Mouse (Mus musculus): Measurements from ENCODE around the gene Des. TPM values are rescaled to one million over a fixed set of nuclear protein-coding genes. Genes with fewer than 3 reads are reported as not detected.

Des gene
- total RNA-seq (2022) = 1 to 10 TPM in 3 of 4 experiments, under 1 TPM in 1; 0.60 to 1.9 (median 1.5) TPM

DNA sequence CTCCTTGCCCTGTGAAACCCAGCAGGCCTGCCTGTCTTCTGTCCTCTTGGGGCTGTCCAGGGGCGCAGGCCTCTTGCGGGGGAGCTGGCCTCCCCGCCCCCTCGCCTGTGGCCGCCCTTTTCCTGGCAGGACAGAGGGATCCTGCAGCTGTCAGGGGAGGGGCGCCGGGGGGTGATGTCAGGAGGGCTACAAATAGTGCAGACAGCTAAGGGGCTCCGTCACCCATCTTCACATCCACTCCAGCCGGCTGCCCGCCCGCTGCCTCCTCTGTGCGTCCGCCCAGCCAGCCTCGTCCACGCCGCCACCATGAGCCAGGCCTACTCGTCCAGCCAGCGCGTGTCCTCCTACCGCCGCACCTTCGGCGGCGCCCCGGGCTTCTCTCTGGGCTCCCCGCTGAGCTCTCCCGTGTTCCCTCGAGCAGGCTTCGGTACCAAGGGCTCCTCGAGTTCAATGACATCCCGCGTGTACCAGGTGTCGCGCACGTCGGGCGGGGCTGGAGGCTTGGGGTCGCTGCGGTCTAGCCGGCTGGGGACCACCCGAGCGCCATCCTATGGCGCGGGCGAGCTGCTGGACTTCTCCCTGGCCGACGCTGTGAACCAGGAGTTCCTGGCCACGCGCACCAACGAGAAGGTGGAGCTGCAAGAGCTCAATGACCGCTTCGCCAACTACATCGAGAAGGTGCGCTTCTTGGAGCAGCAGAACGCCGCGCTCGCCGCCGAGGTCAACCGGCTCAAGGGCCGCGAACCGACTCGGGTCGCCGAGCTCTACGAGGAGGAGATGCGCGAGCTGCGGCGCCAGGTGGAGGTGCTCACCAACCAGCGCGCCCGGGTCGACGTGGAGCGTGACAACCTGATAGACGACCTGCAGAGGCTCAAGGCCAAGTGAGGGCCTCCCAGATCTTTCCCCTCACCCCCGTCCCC lies at the start of gene Des:
Gene Des, plus strand, starts transcription at position 218 of the 920 bp plus-strand sequence.
- DNase-seq (ENCODE audit: low spot score in 2 of 2) = no peak

DNA sequence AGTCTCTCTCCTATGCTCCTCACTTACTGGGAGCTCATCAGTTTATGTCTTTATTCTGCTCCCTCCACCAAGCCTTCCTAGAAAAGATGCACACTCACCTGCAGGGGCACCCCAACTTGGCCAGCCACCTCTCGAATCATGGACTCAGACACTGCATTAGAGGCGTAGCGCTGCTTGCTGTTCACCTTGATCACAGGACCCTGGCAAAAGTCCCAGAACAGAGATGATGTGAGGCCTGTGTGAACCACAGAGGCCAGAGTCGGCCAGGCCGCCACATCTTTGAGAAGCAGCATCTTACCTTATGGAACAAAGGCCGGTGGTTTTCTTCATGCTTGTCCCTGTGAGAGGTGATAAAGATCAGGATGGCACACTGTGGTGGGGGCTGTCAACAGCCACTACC lies 48.4 kb upstream of the Des start:
- no peak for DNase-seq (ENCODE audit: low spot score in 2 of 2)

DNA sequence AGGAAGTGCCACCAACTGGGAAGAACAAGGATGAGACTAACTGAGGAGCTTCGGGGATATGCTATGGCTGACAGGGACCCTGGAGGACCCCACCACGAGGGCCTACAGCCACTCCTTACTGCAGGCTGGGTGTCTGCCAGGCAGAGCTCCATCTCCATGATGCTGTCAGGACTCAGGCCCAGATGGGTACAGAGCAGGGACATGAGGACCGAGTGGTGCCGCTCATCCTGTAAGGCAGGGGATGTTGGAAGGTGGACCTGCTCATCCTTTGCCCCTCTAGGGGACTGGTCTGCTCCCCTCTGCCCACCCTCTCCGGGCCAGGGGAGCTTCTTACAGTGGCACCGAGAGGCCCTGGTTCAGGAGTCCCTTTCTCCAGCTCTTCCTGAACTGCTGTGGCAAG lies 45.1 kb upstream of the Des start:
- DNase-seq (ENCODE audit: low spot score in 2 of 2) = no peak

DNA sequence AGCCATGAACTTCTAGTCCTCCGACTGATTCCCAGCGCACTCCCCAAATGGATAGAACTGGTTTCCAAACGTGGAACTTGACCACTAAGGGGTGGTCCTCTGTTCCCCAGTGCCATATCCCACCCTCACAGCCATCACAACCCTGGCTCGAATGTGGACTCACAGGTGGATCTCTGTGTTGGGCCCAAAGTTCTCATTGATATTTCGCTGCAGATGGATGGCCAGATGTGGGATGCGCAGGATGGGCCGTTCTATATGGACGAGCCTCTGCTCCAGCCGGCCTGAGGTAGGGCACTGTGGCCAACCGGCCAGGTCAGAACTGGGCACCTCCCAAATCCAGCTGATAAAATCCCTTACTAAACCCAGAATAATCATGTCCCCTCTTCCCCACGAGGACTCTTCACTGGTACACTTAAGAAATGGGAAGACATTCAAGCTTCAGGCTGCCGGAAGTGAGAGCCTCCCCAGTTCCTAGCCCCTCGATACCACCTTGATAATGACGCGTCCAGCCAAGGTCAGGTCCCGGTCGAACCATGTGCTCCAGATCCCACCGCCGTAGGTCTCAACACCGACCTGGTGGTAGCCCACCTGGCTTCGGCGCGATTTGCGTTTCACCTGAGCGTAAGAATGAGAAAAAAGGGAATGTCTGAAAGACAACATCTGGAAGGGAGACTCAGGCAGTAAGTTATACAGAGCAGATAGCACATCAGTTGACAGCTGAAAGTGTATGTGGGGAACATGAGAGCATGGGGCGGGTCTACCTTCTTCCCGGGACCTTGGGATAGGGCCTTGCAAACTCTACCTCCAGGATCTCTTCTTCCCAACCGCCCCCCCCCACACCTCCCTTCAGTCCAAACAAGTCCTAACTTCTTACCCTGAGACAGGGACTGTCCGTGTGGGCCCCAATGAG lies 44.4 kb upstream of the Des start:
- DNase-seq (ENCODE audit: low spot score in 2 of 2) = peak in 1 of 2 experiments; percentile 37

DNA sequence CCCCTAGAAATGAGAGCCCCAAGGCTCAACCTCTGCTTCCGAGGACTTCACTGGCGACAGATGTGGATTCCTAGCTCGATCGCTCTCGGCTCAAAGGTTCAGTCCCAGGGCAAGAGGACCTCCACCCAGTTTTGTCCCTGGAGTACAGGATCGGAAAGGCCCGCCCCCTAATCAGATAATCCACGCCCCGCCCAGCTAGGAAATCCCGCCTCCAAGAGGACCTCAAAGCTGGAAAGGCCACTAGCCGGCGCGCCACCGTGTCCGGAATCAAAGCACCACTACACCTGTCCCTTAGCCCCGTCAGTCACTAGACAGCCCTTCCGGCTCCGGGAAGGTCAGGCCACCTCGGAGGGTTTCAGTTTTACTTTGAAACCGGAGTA lies 43.3 kb upstream of the Des start:
- DNase-seq (ENCODE audit: low spot score in 2 of 2) = peak; percentile 71 to 77

DNA sequence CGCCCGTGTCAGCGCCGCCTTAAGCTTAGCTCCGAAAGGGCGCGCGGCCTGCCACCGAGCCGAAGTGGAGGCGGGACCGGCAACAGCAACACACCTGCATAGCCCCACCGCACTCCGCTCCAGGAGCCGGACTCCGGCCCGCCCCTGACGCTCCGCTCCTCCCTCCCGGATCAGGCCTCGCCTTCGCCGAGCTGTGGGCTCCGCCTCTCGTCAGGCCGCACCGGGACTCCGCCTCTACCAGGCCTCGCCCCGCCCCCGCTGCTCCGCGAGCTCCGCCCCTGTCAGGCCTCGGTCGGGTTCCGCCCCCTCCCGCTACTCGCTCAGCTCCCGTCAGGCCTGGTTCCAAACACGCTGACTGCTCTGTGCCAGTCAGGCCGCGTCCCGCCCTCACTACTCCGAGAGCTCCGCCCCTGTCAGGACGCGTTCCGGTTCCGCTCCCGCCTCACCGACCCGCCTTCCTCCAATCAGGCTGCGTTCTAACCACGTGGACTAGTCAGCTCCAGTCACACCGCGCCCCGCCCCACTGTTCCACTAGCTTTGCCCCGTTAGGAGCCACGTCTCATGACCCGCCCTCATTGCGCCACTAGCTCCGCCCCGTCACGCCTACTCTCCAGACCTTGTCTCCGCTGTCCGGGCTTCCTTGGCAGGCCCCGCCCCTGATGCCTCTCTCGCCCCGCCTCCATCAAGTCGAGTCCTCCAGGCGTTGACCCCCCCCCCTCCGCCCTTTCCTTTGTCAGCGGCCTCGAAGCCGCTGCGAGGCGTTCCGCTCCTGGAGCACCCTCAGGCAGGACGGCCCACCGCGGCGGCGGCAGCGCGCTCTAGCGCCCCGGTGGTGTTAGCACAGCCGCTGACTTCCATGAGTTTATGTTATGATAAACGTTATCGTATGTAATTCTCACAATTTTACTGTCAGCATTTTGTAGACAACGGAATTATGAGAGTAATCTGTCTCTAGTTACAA lies 42.6 kb upstream of the Des start, which contains the start of gene Dnpep:
Gene Dnpep, minus strand, starts transcription at position 750 of the 961 bp plus-strand sequence.
- DNase-seq (ENCODE audit: low spot score in 2 of 2) = peak; percentile 100

DNA sequence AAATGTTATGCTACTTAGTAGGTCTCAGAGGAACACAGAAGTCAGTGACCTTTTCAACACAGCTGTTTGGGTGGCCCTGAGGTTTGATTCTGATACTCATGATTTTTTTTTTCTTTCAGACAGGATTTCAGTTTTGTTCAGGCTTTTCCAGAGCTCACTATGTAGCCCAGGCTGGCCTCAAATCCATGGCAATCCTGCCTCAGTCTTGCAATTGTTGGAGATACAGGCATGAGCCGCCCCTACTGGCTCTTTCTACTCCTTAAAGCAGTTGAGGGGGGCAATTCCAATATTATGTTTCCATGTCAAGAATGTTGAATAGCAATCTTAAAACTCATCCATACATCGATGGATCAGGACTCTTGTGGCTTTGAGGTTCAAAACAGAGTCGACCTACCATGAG lies 41.8 kb upstream of the Des start:
- DNase-seq (ENCODE audit: low spot score in 2 of 2) = no peak

DNA sequence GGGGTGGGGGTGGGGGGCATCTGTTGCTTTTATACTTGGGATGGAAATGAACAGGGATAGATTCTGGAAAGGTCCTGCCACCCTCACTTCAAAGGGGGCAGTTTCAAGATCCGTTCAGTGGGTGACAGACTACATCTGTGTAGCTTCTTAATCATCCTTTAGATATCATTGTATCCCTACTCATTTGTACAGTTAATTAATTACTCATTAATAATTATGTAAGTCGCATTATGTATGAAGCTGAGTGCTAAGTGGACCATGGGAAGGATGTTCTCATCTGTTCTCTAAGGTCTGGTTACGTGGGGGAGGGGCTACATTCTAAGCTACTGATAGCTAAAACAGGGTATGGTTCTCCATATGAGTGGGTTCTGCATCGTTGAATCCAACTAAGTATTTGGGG lies 41.4 kb upstream of the Des start:
- DNase-seq (ENCODE audit: low spot score in 2 of 2) = no peak

DNA sequence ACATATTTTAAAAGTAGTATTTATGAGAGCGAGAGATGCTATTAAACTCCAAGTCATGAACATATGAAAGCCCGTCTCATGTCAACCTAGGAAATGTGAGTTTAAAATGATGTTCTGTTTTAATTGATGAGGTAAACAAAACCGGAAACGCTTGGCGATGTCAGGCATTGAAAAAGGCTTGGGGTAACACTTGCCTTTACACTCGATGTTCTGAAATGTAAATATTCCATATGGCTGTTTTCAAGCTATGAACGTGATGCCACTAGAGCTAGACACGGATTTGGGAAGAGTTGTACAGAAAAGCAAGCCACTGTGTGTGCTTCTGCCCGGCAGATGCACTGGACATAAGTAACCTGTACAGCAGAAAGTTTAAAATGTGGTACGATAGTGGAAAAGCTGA lies 41.0 kb upstream of the Des start:
- no peak for DNase-seq (ENCODE audit: low spot score in 2 of 2)

DNA sequence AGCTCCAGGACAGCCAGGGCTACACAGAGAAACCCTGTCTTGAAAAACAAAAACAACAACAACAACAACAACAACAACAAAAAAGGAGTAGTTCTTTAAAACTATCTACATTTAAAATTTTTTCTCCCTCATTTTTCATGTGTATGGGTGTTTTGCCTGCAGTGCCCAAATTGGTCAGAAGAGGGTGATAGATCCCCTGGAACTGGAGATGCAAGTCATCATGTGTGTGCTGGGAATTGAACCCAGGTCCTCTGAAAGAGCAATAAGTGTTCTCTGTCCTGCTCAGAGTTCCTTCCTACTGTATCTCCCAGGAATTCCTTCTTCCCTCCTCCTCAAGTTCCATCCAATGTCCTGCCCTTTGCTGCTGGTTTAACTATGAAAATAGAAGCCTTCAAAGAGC lies 32.7 kb upstream of the Des start:
- DNase-seq (ENCODE audit: low spot score in 2 of 2) = no peak

DNA sequence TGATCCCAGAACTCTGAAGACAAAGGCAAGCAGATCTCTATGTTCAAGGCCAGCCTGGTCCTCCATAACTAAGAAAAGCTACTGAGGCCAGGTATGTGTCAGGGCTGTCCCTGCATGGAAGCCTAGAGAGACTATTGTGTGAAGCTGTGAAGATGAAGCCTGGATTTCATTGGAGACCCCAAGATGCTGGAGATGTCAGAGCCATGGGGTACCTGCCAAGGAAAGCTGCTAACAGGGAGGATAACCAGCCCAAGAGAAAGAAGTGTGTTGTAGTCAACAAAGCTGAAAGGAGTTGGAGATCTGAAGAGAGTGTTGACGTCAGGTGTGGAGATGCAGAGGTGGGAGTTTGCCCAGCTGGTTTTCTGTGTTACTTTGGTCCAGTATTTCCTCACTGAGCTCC lies 28.9 kb upstream of the Des start:
- DNase-seq (ENCODE audit: low spot score in 2 of 2) = no peak

DNA sequence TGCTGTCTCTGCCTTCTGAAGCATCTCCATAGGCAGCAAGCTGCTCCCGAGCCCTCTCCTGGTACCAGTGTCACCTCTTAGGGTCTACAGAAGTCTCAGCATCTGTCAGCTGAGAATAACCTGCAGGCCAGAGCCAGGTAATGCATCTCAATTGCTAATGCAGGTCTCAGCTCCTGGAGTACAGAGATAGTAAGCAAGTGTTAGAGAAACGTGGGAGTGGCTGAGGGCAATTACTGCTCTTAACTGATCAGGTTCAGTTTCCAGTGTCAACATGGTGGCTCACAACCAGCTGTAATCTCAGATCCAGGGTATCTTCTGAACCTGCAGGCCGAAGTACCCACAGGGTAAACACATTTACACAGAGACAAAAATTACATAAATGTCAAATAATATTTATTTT lies 23.7 kb upstream of the Des start:
- DNase-seq (ENCODE audit: low spot score in 2 of 2) = no peak

DNA sequence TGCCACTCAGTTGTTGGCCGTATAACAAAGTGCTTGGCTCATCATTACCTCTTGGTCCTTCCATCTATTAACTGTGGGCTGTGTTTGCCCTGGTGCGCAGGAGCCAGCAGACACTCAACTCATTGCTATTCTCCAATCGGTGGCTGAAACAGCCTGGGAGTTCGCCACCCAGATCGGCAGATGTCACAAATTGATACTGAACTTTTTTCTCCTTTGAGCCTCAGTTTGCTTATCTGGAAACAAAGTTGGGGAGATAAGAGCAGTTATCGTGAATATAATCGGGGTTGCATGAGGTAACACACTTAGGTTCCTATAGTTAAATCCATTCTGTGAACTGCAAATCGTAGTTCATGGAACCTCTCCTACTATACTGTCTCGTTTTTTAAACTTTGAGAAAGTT lies 23.0 kb upstream of the Des start:
- no peak for DNase-seq (ENCODE audit: low spot score in 2 of 2)

DNA sequence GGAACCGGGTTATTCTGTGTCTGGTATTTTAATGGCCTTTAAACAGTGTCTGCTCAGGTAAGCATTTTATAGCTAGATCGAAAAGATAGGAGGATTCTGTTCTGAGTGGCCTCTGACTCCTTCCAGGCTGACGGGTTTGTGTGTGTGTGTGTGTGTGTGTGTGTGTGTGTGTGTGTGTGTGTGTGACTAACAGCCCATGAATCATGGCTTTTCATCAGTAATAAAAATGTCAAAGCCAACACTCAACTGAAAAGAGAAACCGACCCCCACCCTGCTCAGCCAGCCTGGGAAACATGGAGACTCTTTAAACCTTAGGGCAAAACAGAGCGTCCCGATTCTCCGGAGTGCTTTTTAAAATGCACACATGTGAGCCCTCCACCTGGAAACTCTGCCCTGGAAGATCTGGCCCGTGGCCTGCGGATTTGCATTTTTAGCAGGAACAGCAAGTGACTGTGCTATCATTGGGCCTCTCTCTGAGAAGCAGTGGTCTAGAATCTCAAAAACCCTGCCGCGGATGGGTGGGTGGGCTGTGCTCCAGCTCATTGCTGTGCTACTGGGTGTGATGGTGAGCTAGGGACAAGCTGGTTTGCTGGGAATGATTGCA lies 21.9 kb upstream of the Des start:
- DNase-seq (ENCODE audit: low spot score in 2 of 2) = no peak

DNA sequence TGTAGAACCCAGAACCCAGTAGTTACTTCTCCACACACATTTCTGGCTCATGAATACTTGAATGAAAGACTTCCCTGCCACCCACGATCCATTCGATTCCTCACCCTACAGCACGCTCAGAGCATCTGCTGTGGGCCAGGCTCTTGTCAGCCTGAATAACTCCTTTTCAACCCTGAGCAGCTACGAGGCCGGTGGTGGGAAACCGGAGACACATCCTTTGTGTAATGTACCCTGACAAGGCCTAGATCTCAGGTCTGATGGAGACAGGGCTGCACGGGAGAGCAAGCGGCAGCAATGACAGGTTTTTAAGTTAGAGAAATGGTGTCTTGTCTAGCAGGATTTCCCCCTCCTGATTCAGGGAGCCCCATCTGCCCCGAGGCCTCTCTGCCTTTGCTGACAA lies 20.8 kb upstream of the Des start:
- peak in 1 of 2 experiments; percentile 45 for DNase-seq (ENCODE audit: low spot score in 2 of 2)

DNA sequence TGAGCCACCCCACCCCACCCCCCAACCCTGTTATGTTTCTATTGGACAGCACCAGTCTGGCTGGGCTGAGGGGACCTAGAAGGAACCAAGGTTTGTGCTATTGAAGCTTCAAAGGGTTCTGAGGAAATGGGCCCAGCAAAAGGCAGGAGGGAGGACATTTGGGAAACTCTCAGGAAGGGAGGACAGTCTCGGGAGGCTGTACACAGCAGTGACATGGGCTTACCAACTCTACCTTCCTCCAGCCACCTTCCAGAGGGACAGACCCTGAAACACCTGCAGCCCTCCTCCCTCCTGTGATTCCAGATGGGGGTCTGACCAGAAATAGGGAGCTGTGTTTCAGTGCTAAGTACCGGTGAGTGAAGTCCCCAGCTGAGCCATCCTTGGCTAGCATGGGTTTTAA lies 19.6 kb upstream of the Des start:
- DNase-seq (ENCODE audit: low spot score in 2 of 2) = no peak

DNA sequence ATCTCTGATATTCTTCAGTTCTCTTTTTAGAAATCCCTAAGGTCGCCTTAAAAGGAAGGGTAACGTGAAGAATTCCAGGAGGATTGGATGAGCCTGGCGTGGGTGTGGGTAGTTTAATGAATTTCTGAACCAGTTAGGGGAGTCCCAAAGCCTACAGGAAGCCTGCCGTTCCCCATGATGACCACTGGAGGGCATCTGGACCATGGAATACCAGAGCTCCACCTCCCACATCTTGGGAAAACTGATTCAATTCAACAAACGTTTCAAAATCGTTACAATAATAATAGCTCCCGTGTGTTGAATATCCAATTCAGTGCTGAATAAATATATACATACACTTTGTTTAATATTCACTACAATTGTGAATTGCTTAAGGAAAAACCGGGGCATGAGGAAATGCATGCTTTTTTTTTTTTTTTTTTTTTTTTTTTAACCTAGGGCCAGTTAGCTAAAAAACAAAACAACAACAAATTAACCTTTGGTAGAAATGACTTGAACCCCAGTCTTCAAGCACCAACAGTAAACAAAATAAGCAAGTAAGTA lies 17.2 kb upstream of the Des start:
- peak; percentile 72 for DNase-seq (ENCODE audit: low spot score in 2 of 2)

DNA sequence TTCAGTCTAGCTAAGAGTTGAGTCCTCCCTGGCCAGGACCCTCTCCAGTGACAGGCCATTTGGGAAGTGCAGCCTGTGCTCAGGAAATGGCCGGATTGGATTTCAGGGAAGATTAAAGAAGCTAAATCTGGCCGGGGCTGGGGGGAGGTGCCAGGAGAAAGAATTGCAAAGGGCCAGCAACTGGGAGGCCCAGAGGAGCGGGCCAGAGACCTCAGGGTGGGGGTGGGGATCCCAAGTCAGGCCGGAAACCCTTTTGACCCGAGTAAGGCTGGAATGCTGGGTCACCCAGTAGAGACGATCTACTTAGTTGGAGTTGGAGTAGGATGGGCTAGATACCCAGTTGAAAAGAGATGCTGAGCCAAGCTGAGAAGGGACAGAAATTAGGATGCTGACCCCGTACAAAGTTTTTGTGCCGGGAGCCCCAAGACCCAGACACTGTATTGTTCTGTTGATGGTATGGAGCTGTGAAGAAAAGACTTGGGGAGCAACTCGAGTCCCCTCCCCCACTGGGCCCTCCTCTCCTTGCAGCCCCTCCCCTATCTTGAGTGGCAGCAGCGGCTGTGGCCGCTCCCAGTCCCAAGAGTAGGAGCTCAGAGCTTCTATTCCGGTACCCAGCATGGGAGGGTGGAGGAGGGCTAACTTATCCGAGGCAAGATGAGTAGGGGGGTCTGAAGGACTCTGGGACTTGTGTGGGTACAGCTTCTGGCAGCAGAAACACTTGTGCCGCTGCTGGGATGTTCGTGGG lies 15.7 kb upstream of the Des start:
- no peak for DNase-seq (ENCODE audit: low spot score in 2 of 2)

DNA sequence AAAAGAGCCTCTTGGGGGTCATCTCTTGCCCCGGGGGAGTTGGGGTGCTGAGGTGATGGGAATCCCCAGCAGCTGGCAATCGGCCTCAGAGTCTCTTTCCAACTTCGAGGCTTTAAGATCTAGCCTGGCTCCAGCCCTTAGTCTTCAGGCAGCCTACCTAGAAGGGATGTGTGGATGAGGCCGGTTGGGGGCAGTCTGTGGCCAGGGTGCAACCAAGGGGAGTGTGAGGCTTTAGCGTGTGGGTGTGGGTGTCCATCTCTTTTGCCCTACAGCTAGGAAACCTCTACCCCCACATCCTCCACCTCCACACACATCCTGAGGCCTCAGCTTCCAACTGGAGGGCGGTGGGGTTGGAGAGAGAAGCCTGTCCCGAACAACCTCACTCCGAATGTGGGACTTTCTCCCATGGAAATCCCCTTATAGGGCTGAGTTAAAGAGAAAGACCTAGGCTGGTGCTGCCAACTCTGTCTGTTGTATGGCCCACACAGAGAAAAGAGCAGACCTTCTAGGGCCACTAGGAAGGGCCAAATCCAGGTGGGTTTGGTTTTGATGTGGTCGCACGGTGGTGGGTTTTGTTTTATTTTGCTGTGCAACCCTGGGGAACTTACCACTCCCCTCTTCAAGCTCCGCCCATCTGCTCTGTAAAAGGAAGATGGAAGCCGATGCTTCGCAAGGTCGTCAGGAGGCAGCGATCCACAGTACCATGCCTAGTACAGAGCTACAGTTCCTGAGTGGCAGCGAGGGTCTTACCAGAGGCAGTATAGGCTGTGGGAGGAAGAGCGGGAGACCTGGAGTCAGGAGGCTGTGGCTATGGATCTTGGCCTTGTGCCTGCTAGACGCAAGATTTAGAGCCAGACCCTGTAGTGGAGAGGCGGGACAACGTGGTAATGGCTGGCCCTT lies 14.8 kb upstream of the Des start:
- DNase-seq (ENCODE audit: low spot score in 2 of 2) = no peak
